Mouse (Mus musculus): ENCODE results near the gene Adcy7.

Adcy7 gene

DNA sequence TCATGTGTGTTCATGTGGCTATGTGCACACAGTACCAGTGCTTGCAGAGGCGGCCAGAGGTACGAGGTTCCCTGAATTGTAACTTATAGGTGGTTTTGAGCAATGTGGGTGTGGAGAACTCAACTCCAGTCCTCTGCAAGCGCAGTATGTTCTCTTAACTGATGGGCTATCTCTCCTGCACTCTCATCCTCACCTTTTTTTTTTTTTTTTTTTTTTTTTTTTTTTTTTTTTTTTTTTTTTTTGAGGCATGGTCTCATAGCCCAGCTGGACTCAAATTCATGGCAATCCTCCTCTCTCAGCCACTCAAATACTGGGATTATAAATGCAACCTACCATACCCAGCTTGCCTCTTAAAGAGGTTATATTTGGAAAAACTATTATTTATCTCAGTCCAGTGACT is 58.6 kb downstream of the Adcy7 start:
- DNase-seq (ENCODE audit: extremely low spot score, low spot score), result no peak

- DNase-seq (ENCODE audit: extremely low spot score, low spot score), result no peak
These were observed 62.2 kb downstream of the Adcy7 start for GRCm38 (mm10) chr8:88334384-88334783.

GRCm38 (mm10) chr8:88334975-88335374 is 62.8 kb downstream of the Adcy7 start:
- DNase-seq (ENCODE audit: extremely low spot score, low spot score), result no peak

- no peak for DNase-seq (ENCODE audit: extremely low spot score, low spot score)
These were observed 67.0 kb downstream of the Adcy7 start for GRCm38 (mm10) chr8:88339221-88339620.

- no peak for DNase-seq (ENCODE audit: extremely low spot score, low spot score)
These were observed 67.9 kb downstream of the Adcy7 start for GRCm38 (mm10) chr8:88339887-88340695.

- no peak for DNase-seq (ENCODE audit: extremely low spot score, low spot score)
These were observed 69.8 kb downstream of the Adcy7 start for GRCm38 (mm10) chr8:88342026-88342425.

- DNase-seq (ENCODE audit: extremely low spot score, low spot score), result no peak
These were observed 76.8 kb downstream of the Adcy7 start for GRCm38 (mm10) chr8:88349046-88349445.

DNA sequence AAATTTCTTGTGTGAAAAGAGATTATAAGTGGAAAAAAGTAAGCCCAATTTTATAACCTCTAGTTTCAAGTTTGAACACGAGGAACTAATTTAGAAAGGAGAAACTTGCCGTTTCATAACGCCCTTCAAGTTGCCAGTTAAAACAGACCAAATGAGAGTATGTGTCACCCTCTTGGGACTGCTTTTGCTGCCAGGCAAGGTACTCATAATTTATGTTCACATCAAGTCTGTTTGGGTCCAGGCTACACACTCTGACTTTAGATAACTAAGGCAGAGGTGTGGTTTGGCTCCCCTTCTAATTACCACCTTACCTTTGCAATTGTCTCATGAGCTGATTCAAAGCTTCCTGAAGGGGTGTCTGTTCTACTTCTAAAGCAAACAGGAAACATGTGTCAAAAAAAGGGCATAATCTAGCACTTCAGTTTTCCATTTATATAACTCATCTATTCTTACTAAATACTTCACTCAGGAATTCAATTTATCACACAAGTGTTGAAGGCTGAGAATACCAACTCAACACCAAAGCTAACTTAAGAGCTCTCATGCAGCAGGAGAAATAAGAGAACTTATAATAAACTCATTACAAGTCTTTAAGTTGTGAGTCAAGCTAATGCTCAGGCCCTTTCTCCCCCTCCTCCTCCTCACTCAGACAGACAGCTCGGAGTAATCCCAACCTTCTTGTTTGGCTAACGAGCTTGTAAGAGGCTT is 85.2 kb downstream of the Adcy7 start:
- no peak for DNase-seq (ENCODE audit: extremely low spot score, low spot score)

GRCm38 (mm10) chr8:88357946-88358345 is 85.7 kb downstream of the Adcy7 start:
- DNase-seq (ENCODE audit: extremely low spot score, low spot score), result no peak

GRCm38 (mm10) chr8:88359959-88360358 is 87.8 kb downstream of the Adcy7 start:
- DNase-seq (ENCODE audit: extremely low spot score, low spot score), result no peak

DNA sequence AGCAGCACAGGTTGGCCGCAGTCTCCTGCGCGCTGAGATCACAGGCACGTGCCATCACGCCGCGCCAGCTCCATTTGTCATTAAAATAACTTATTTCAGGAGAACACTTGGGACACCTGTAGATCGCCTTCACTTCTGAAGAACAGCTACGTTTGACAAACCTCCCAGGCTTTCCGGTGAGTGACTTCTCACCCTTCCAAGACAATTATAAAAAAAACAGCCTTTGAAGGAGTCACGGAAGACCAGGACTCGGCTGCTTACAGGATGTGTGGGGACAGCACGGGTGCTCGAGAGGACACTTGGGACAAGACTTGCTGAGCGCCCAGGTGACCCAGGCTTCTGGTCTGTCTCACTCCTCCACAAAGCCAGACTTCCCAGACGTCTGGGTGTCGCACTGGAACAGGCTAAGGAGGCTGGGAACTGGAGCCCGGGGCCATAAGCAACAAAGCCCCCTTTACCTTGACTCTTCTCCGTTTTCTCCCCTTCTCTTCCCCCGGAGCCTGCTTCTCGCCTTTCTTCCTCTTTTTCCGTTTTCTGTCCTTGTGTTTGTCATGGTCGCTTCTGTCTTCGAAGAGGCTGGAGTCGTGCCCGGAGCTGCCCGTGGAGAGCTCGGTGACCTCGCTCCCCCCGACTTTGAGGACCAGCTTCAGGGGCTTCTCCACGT is 89.0 kb downstream of the Adcy7 start:
- DNase-seq (ENCODE audit: extremely low spot score, low spot score), result no peak

- peak; percentile 89 for DNase-seq (ENCODE audit: extremely low spot score, low spot score)
These were observed 89.7 kb downstream of the Adcy7 start, which contains the start of gene Brd7 for GRCm38 (mm10) chr8:88361708-88362428. Gene Brd7 (minus strand): TSS chr8:88362194.

- no peak for DNase-seq (ENCODE audit: extremely low spot score, low spot score)
These were observed 90.4 kb downstream of the Adcy7 start for GRCm38 (mm10) chr8:88362446-88363150.

- DNase-seq (ENCODE audit: extremely low spot score, low spot score), result peak; percentile 39
These were observed 97.0 kb downstream of the Adcy7 start for GRCm38 (mm10) chr8:88369221-88369620.

DNA sequence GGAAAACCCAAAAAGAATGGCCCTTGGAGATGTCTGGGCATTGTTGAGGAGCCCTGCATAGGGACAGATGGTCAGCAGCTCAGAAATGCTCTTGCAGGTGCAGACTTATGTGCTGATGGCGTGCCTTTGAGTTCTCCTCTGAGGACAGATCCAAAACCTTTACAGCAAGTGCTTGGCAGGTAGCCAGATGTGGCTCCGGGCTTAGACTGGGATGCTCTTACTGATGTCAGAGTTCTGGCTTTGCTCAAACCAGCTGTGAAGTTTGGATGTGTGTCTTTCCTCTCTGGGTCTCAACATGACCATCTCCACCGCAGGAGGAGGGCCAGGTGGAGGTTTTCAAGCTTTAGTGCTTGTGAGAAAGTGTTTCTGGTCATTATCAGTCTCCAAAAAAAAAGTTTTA is 97.6 kb downstream of the Adcy7 start:
- DNase-seq (ENCODE audit: extremely low spot score, low spot score), result no peak

GRCm38 (mm10) chr8:88371522-88371921 is 99.3 kb downstream of the Adcy7 start:
- DNase-seq (ENCODE audit: extremely low spot score, low spot score), result no peak

DNA sequence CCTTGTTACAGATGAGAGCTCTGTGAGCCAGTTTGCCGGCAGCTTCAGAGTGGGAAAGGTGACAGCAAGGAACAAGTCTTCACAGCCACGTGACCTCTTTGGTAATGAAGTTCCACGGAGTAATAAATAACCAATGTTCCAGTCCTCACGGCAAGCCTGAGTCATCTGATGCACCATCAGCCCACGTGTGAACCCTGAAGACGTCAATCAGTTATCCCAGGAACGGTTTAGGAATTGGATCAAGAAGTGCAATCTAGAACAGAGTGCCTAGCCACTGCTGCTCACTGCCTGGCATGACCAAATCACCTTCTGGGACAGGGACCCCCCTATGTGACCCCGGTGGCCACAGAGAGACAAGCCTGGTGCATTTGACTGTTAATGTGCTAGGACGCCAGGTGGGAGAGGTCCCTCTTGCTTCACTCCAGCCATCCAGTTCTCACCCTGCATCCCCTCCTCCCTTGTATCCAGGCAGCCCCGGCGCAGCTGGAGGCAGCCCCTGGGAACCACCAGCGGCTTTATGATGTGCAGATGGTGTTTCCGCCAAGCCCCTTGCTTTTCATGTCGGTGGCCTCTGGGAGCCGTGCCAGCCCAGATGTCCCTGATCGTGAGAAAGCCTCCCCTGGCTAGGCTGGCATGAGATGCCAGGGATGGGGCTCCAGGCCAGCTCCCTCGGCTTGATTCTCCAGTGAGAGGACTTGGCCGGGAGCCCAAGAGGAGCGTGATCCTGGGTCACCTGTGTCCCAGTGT is 104.8 kb downstream of the Adcy7 start:
- no peak for DNase-seq (ENCODE audit: extremely low spot score, low spot score)
